Mouse (Mus musculus): ENCODE results near the gene Arhgap29. TPM values are rescaled to one million over a fixed set of nuclear protein-coding genes. Genes with fewer than 3 reads are reported as not detected.

The Arhgap29 gene
- polyA plus RNA-seq (2014; fragmentation: Illumina TruSeq; extraction: RNeasy Lipid Tissue Mini Kit (QIAGEN cat#74804); ENCODE audit: low read depth, low replicate concordance): 417 TPM

DNA sequence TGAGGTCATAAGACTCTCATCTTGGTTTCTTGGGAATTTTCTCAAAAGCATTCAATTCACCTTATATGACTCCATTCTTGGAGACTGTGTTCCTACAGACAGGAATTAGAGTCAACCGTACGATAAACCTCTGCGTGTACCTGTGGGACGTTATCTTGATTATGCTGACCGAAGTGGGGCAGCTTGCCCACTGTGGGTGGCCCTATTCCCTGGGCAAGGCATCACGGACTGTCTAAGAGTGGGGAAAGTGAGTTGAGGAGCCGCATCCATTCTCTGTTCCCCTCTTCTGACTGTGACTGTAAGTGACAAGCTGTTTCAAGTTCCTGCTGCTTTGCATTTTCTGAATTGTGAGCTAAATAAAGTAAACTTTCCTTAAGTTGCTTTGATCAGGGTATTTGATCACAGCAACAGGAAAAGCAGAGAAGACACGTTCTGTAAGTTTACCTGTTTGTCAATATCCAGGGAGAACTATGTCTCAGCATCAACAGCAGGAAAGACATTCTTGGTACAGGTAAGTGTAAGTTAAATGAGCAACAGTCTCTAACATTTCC is at the start of gene Arhgap29:
Gene Arhgap29 (plus strand): TSS at position 501 of the 551 bp plus-strand sequence.

DNA sequence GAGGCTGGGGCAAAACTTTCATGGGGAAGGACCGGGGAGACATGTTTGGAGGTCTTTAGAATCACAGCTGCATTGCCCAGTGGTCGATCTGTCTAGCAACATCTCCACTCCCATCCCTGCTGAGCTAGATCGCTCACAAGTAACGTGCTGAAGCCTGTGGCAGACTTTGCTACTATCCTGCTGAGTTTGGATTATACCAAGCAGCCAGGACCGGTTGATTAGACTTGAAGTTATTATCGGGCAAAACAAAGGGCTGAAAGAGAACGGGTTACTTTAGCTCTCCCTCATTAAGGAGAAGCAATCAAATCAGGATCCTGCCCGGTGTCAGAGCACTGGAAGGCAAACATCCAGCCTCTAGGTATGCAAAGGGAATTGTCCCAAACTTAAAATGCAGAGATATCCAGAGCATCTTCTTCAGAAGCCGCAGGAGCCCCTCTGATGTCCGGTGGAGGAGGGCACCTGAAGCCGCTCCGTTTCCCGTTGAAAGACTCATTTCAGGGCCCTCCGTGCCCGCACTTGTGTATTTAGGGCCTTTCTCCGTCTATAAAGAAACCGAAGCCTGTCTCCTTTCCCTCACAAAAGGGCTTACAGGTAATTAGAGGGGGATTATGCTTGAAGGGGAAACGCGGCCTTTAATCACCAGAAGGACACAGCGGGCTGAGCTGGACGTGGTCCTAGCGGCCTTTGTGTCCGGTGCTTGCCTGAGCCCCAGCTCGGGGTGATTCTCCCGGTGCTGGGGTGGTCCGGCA is 91.6 kb downstream of the Arhgap29 start, which contains the start of gene Abca4:
Gene Abca4 (plus strand): TSS at position 645 of the 749 bp plus-strand sequence.

Other genes starting within 250 kb of the Arhgap29 start
- gene F3, start 229.0 kb upstream of the Arhgap29 start, polyA plus RNA-seq (2014; fragmentation: Illumina TruSeq; extraction: RNeasy Lipid Tissue Mini Kit (QIAGEN cat#74804); ENCODE audit: low read depth, low replicate concordance): 9.2 TPM
- 39.9 TPM for gene Abcd3, start 137.2 kb upstream of the Arhgap29 start, polyA plus RNA-seq (2014; fragmentation: Illumina TruSeq; extraction: RNeasy Lipid Tissue Mini Kit (QIAGEN cat#74804); ENCODE audit: low read depth, low replicate concordance)
- gene Abca4, start 91.9 kb downstream of the Arhgap29 start, polyA plus RNA-seq (2014; fragmentation: Illumina TruSeq; extraction: RNeasy Lipid Tissue Mini Kit (QIAGEN cat#74804); ENCODE audit: low read depth, low replicate concordance): 0.21 TPM

All from testis, adult 10 weeks (tissue).